Mouse (Mus musculus): ENCODE data around the gene Ulk4. TPM values are rescaled to one million over a fixed set of nuclear protein-coding genes. Genes with fewer than 3 reads are reported as not detected.

The Ulk4 gene
- total RNA-seq, 2 experiments from 2014 or later, result 7.4 to 9.1 TPM

- DNase-seq (ENCODE audit: low spot score in 2 of 2), result no peak
- intact Hi-C loops (cut with DNase I), result no loop called here
Observed at GRCm38 (mm10) chr9:121143208-121143607, 133.8 kb downstream of the Ulk4 start.

DNA sequence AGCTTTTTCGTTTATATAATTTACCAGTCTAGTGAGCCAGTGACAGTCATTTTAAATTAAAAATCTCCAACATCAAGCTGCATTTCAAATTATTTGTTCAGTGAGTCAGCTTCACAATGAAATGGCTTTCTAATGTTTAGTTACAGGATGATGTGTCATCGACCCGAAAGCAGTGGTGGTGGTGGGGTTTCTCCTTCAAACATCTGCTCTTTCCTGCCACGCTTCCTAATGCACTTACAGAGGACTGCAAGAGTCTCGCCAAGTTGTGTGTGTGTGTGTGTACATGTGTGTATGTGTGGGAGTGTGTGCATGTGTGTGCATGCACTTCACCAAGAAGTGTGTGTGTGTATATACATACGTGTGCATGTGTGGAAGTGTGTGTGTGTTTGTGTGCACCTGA lies 144.4 kb downstream of the Ulk4 start:
- intact Hi-C loops (cut with DNase I), result no loop called here
- DNase-seq (ENCODE audit: low spot score in 2 of 2), result no peak

DNA sequence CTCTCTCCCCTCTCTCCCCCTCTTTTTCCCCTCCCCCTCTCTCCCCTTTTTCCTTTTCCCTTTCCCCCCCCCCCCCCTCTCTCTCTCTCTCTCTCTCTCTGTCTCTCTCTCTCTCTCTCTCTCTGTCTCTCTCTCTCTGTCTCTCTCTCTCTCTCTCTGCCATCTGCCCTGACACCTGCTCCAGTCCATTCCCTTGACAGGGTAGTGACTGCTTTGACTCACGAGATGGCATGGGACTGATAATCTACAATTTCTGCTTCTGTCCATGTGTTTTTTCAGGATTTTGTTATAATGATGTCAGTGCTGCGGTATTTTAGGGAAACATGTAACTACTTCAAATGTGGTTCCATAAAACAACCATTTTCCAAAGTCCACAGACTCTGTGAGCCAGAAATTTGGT lies 147.5 kb downstream of the Ulk4 start:
- no peak for DNase-seq (ENCODE audit: low spot score in 2 of 2)
- intact Hi-C loops (cut with DNase I), result no loop called here

- no peak for DNase-seq (ENCODE audit: low spot score in 2 of 2)
- intact Hi-C loops (cut with DNase I), result no loop called here
Observed at GRCm38 (mm10) chr9:121128934-121129333, 148.1 kb downstream of the Ulk4 start.

DNA sequence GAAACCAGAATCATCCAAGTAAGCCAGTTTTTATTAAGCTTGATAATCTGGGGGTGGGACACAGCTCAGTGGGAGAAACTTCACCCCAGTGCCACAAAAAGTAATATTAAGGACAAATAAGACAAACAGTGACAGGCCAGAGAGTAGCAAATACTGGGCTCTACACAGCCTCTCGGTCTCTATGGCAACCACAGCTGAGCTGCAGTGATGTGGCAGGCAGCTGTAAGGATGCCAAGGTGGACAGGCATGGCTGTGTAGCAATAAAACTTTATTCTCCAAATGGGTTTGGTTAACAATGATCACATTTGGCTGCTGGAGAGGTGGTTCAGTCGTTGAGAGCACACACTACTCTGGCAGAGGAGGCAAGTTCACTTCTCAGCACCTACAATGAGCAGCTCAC lies 150.0 kb downstream of the Ulk4 start:
- no peak for DNase-seq (ENCODE audit: low spot score in 2 of 2)
- intact Hi-C loops (cut with DNase I), result no loop called here

DNA sequence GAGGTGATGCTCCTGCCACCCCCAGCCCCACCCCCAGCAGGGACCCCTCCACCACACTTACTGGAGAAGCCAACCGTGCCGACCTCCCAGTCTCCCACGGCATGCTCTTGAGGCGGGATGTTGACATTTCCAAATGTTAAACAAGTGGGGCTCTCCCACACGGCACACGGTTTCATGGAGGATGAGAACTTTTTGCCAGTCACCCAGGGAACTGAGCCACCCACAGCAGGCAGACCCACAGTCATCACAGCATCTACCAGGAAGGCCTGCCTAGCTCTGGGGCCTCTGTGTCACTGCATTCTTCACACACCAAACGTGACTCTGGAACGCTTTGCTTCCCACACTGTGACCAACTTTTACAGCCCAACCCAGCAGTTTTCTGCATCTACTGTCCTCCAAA lies 152.3 kb downstream of the Ulk4 start:
- peak in 1 of 2 experiments; percentile 31 for DNase-seq (ENCODE audit: low spot score in 2 of 2)
- intact Hi-C loops (cut with DNase I), result no loop called here

DNA sequence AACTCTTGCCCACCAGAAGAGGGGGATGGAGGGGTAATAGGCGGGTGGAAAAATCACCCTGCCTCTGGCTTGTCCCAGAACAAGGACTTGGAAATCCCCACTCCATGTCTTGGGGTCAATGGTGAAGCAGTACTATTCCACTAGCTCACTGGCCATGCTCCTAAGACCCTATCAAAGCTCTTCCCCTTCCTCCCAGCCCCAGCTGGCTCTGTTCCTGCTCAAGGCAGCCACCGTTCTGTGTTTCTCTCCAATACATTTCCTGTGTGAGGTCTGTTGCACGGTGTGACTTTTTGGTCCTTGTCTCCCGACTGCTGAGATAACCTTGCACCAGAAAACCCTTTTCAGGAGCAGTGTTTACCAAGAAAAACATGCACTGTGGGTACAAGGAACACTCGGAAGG lies 155.0 kb downstream of the Ulk4 start:
- intact Hi-C loops (cut with DNase I), result no loop called here
- no peak for DNase-seq (ENCODE audit: low spot score in 2 of 2)

- no peak for DNase-seq (ENCODE audit: low spot score in 2 of 2)
- intact Hi-C loops (cut with DNase I), result no loop called here
Observed at GRCm38 (mm10) chr9:121117936-121118335, 159.1 kb downstream of the Ulk4 start.

GRCm38 (mm10) chr9:121112131-121112530 lies 164.9 kb downstream of the Ulk4 start:
- intact Hi-C loops (cut with DNase I), result no loop called here
- no peak for DNase-seq (ENCODE audit: low spot score in 2 of 2)

DNA sequence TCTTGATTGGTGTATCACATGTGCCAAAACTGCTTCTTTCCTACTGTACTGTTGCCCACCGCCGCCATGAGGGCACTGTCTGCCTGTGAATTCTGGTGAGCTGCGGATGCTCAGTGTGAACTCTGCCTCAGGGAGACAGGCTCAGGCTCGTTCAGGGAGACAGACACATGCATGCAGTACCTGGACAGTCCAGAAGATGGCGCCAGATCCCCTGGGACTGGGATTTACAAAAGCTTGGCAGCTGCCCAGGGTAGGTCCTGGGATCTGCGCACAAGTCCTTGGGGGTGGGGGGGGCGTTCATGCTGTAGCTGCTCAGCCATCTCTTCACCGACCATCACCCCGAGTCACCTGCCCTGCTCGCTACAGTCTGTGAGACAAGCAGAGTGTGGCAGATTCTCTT lies 168.9 kb downstream of the Ulk4 start:
- intact Hi-C loops (cut with DNase I), result loop anchor here (5.0 kb wide), 1 partner anchor 506 kb away; no protein-coding TSS in a partner anchor
- peak; percentile 56 to 64 for DNase-seq (ENCODE audit: low spot score in 2 of 2)

DNA sequence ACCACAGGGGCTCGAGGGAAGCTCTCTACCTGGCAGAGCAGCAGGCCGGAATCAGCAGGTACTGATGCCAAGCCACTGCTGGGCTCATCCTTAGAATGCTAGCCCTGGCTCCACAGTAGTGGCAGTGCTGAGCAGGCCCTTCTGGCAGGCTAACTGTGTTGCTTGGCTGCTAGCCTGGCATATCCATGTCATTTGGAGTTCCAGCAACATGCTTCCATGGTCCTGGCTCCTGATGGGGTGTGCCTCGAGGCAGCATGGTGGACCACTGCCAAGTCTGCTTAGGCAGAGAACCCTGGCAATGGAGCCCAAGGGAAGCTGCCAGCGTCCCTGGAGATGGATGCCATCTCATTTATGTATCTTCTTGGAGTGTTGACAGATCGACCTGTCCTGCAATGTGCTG lies 169.4 kb downstream of the Ulk4 start:
- intact Hi-C loops (cut with DNase I), result loop anchor here (5.0 kb wide), 1 partner anchor 505 kb away; no protein-coding TSS in a partner anchor
- peak; percentile 54 to 55 for DNase-seq (ENCODE audit: low spot score in 2 of 2)

- intact Hi-C loops (cut with DNase I), result loop anchor here (5.0 kb wide), 1 partner anchor 505 kb away; no protein-coding TSS in a partner anchor
- no peak for DNase-seq (ENCODE audit: low spot score in 2 of 2)
Observed at GRCm38 (mm10) chr9:121107101-121107500, 169.9 kb downstream of the Ulk4 start.

DNA sequence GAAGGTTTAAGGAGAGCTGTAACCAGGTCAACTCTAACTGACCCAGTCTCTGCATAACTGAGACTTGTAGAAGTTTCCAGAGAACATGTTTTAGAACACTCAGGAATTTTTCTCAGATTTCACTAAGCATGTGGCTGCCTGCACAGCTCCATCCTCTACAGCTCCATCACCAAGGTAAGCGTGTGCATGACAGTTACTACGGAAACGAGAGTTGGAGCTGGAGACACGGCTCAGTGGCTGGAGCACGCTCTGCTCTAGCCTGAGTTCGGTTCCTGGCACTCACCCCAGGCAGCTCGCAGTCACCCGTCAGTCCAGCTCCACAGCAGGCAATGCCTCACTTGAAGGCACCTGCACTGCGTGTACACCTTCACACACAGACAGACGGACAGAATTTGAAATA lies 175.5 kb downstream of the Ulk4 start:
- no peak for DNase-seq (ENCODE audit: low spot score in 2 of 2)
- intact Hi-C loops (cut with DNase I), result no loop called here

DNA sequence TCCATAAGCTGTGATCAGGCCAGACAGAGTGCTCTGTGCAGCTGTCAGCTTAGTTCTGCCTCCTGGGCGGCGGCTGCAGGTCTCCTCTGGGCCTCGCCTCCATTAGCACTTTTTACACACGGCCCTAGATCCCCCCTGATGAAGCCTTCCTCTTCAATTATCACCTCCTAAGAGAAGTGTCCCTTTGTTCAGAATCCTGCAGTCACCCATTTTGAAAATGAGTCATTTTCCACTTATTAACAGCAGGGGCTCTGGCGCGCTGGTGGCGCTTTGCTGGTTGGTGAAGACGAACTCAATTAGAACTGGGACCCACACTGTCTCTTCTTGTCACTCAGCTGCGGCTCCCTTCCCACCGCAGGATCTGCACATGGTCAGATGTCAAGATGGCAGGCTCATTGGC lies 177.5 kb downstream of the Ulk4 start:
- DNase-seq (ENCODE audit: low spot score in 2 of 2), result no peak
- intact Hi-C loops (cut with DNase I), result no loop called here

- intact Hi-C loops (cut with DNase I), result no loop called here
- DNase-seq (ENCODE audit: low spot score in 2 of 2), result no peak
Observed at GRCm38 (mm10) chr9:121093760-121094159, 183.2 kb downstream of the Ulk4 start.

GRCm38 (mm10) chr9:121092568-121092967 lies 184.4 kb downstream of the Ulk4 start:
- intact Hi-C loops (cut with DNase I), result no loop called here
- no peak for DNase-seq (ENCODE audit: low spot score in 2 of 2)

DNA sequence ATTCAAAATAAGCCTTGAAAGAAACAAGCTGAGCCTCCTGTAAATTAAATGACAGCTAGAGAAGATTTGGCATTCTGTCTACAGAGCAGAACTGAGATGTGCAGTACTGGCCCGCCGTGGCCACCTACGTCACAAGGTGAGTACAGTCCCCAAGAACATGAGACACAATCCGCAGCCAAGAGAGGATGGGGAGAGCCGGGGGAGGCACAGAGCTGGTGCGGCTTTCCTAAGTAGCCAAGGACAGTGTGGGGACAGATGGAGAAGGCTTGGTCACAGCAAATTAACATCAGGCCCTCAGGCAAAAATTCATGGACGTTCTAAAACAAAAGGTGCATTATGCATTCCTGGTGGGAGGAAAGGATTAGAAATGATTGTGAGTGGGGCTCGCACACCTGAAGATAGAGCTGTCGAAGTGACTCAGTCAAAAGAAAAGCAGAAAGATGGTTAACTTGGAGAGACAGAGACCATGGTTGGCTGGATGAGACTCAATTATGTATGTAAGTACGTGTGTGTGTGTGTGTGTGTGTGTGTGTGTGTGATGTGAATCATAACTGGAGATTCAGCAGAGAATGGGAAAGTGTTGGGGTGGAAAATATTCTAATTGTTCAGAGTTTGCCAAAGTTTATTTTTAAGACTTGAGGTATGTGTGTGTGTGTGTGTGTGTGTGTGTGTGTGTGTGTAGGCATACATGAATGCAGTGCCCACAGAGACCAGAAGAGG lies 185.8 kb downstream of the Ulk4 start:
- DNase-seq (ENCODE audit: low spot score in 2 of 2), result peak in 1 of 2 experiments; percentile 64
- intact Hi-C loops (cut with DNase I), result no loop called here

DNA sequence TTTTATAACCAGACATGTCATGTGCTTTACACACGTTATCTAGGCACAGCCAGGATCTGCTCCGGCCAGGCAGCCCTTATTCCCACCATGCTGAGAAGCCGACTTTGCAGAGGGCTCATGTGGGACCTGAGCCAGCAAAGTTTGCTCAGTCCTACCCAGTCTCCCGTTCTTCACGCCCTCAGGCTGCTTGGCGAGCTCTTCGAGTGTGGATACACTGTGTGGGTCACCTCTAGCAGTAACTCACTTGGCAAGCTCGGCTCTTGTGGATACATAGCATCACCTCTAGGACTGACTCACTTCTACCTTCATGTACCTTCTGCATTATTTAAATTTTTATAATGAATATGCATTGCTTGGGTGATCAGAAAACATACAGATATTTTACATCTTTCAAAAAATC lies 189.3 kb downstream of the Ulk4 start:
- intact Hi-C loops (cut with DNase I), result no loop called here
- DNase-seq (ENCODE audit: low spot score in 2 of 2), result no peak

GRCm38 (mm10) chr9:121084191-121084590 lies 192.8 kb downstream of the Ulk4 start:
- DNase-seq (ENCODE audit: low spot score in 2 of 2), result no peak
- intact Hi-C loops (cut with DNase I), result no loop called here

- intact Hi-C loops (cut with DNase I), result no loop called here
Observed at GRCm38 (mm10) chr9:121080834-121081233, 196.2 kb downstream of the Ulk4 start.

GRCm38 (mm10) chr9:121080413-121080812 lies 196.6 kb downstream of the Ulk4 start:
- intact Hi-C loops (cut with DNase I), result no loop called here
- DNase-seq (ENCODE audit: low spot score in 2 of 2), result no peak

More at GRCm38 (mm10) chr9:121080834-121081233, 196.2 kb downstream of the Ulk4 start:
- DNase-seq (ENCODE audit: low spot score in 2 of 2), result peak in 1 of 2 experiments; percentile 60

All from left cerebral cortex, postnatal 25 days (tissue).